Mouse (Mus musculus): ENCODE data around the gene Micall2. TPM values are rescaled to one million over a fixed set of nuclear protein-coding genes. Genes with fewer than 3 reads are reported as not detected.

The Micall2 gene
- total and polyA plus RNA-seq, 2 experiments from 2014 or later = 1.1 to 1.3 TPM

- Histone ChIP-seq H3K9me3 (replicated peaks; ENCODE audit: control insufficient read depth, low read length) (no peaks in the 10 kb centered on the region), H3K27me3 (ENCODE audit: control insufficient read depth, insufficient read depth, low read length) (peaks cover 37% of the 10 kb centered on the region), H3K9ac (replicated peaks; ENCODE audit: low read depth, low read length) (no peak overlapping the region), H3K4me1 (ENCODE audit: control insufficient read depth, insufficient read depth) (no peaks in the 10 kb centered on the region), H3K36me3 (replicated peaks; ENCODE audit: control insufficient read depth, insufficient read depth, low read length) (no peaks in the 10 kb centered on the region), H3K4me2 (ENCODE audit: low read depth, low read length) (no peak overlapping the region), H3K4me3 (ENCODE audit: low read depth, low read length) (no peak overlapping the region), H3K27ac (ENCODE audit: low read depth) (no peak overlapping the region)
- TF ChIP-seq CTCF (IDR thresholded peaks at IDR 0.05; ENCODE audit: low read depth) (no peak), EP300 (IDR thresholded peaks at IDR 0.05; ENCODE audit: low read depth) (no peak)
- no peak for ATAC-seq (ENCODE audit: insufficient read depth, low read depth)
- 3% methylated on average over 18 of the region's 18 CpGs for WGBS
- DNase-seq (ENCODE audit: low spot score) = no peak
Observed at GRCm38 (mm10) chr5:139659307-139659706, 76.8 kb downstream of the Micall2 start.

- Histone ChIP-seq H3K9ac (replicated peaks; ENCODE audit: low read depth, low read length) (no peak overlapping the region), H3K36me3 (replicated peaks; ENCODE audit: control insufficient read depth, insufficient read depth, low read length) (no peaks in the 10 kb centered on the region), H3K27me3 (ENCODE audit: control insufficient read depth, insufficient read depth, low read length) (peaks cover 37% of the 10 kb centered on the region), H3K27ac (ENCODE audit: low read depth) (no peak overlapping the region), H3K4me2 (ENCODE audit: low read depth, low read length) (no peak overlapping the region), H3K4me1 (ENCODE audit: control insufficient read depth, insufficient read depth) (no peaks in the 10 kb centered on the region), H3K9me3 (replicated peaks; ENCODE audit: control insufficient read depth, low read length) (no peaks in the 10 kb centered on the region), H3K4me3 (ENCODE audit: low read depth, low read length) (no peak overlapping the region)
- no peak for TF ChIP-seq EP300 (IDR thresholded peaks at IDR 0.05; ENCODE audit: low read depth)
- DNase-seq (ENCODE audit: low spot score) (no peak), ATAC-seq (ENCODE audit: insufficient read depth, low read depth) (no peak)
- WGBS = 24% methylated on average over 7 of the region's 7 CpGs
Observed at GRCm38 (mm10) chr5:139658865-139659264, 77.3 kb downstream of the Micall2 start.

- no peak for ATAC-seq (ENCODE audit: insufficient read depth, low read depth)
- 57% methylated on average over 10 of the region's 10 CpGs for WGBS
- Histone ChIP-seq H3K4me3 (ENCODE audit: low read depth, low read length) (no peak overlapping the region), H3K9ac (replicated peaks; ENCODE audit: low read depth, low read length) (no peak overlapping the region), H3K27me3 (ENCODE audit: control insufficient read depth, insufficient read depth, low read length) (peaks cover 37% of the 10 kb centered on the region), H3K4me2 (ENCODE audit: low read depth, low read length) (no peak overlapping the region), H3K4me1 (ENCODE audit: control insufficient read depth, insufficient read depth) (no peaks in the 10 kb centered on the region), H3K36me3 (replicated peaks; ENCODE audit: control insufficient read depth, insufficient read depth, low read length) (no peaks in the 10 kb centered on the region), H3K27ac (ENCODE audit: low read depth) (no peak overlapping the region), H3K9me3 (replicated peaks; ENCODE audit: control insufficient read depth, low read length) (no peaks in the 10 kb centered on the region)
- TF ChIP-seq EP300 (IDR thresholded peaks at IDR 0.05; ENCODE audit: low read depth) (no peak), CTCF (IDR thresholded peaks at IDR 0.05; ENCODE audit: low read depth) (no peak)
- DNase-seq (ENCODE audit: low spot score) = no peak
Observed at GRCm38 (mm10) chr5:139657959-139658602, 78.1 kb downstream of the Micall2 start.

Small RNA genes within 50 kb of the gene (microRNA-seq; reads per million reads assigned to microRNA genes)
- not detected for gene Mir7037

Other genes with a start within 250 kb of the Micall2 start
- gene Uncx, start 192.8 kb downstream of the Micall2 start, total RNA-seq (2014; rRNA removed; ENCODE audit: low replicate concordance) = not detected in 2 replicates
- gene Uncx, start 192.8 kb downstream of the Micall2 start, polyA plus RNA-seq (2015; fragmentation: Nextera tagmentation; extraction: Ambion mirVana) = not detected in 2 replicates
- 61.7 and 92.0 TPM in 2 replicates for gene Ints1, start 39.3 kb upstream of the Micall2 start, total RNA-seq (2014; rRNA removed; ENCODE audit: low replicate concordance)
- gene Ints1, start 39.3 kb upstream of the Micall2 start, polyA plus RNA-seq (2015; fragmentation: Nextera tagmentation; extraction: Ambion mirVana) = 9.8 and 10.6 TPM in 2 replicates
- 36.8 and 41.2 TPM in 2 replicates for gene Mafk, start 55.2 kb upstream of the Micall2 start, total RNA-seq (2014; rRNA removed; ENCODE audit: low replicate concordance)
- 15.6 and 16.7 TPM in 2 replicates for gene Mafk, start 55.2 kb upstream of the Micall2 start, polyA plus RNA-seq (2015; fragmentation: Nextera tagmentation; extraction: Ambion mirVana)
- gene Tmem184a, start 83.6 kb upstream of the Micall2 start, total RNA-seq (2014; rRNA removed; ENCODE audit: low replicate concordance) = 0.31 and 9.3 TPM in 2 replicates
- 0.10 and 0.29 TPM in 2 replicates for gene Tmem184a, start 83.6 kb upstream of the Micall2 start, polyA plus RNA-seq (2015; fragmentation: Nextera tagmentation; extraction: Ambion mirVana)
- gene Gm26938, start 90.1 kb upstream of the Micall2 start, total RNA-seq (2014; rRNA removed; ENCODE audit: low replicate concordance) = not detected in 2 replicates
- not detected in 2 replicates for gene Gm26938, start 90.1 kb upstream of the Micall2 start, polyA plus RNA-seq (2015; fragmentation: Nextera tagmentation; extraction: Ambion mirVana)
- gene Psmg3, start 90.5 kb upstream of the Micall2 start, total RNA-seq (2014; rRNA removed; ENCODE audit: low replicate concordance) = 20.1 and 43.2 TPM in 2 replicates
- 33.9 and 34.3 TPM in 2 replicates for gene Psmg3, start 90.5 kb upstream of the Micall2 start, polyA plus RNA-seq (2015; fragmentation: Nextera tagmentation; extraction: Ambion mirVana)
- gene Elfn1, start 171.6 kb upstream of the Micall2 start, total RNA-seq (2014; rRNA removed; ENCODE audit: low replicate concordance) = 1.3 and 1.9 TPM in 2 replicates
- gene Elfn1, start 171.6 kb upstream of the Micall2 start, polyA plus RNA-seq (2015; fragmentation: Nextera tagmentation; extraction: Ambion mirVana) = 0.07 and 0.10 TPM in 2 replicates

Data from heart, postnatal 0 days (tissue).